Mouse (Mus musculus) ES-E14 (cell line): ENCODE data around the gene Mlc1.

Source experiments
- CHD2 ChIP-seq: IDR thresholded peaks from 2 replicates; pipeline ENCODE4 v1.6.1; 2014; ENCODE audit warnings: mild to moderate bottlenecking, low read depth, low read length, inconsistent platforms
- MAFK ChIP-seq: IDR thresholded peaks from 2 replicates; pipeline ENCODE4 v1.6.1; 2014; ENCODE audit warnings: mild to moderate bottlenecking, low read depth, low read length, inconsistent platforms; ENCODE audit not compliant: insufficient read depth
- ZC3H11A ChIP-seq: IDR thresholded peaks from 2 replicates; pipeline ENCODE4 v1.6.1; 2012; ENCODE audit warnings: low read depth, mild to moderate bottlenecking, inconsistent platforms, low read length, borderline replicate concordance
- ZNF384 ChIP-seq: IDR thresholded peaks from 2 replicates; pipeline ENCODE4 v1.6.1; 2012; ENCODE audit warnings: low read depth, low read length, inconsistent platforms

GRCm38 (mm10) chr15:88972300-88972699 is 6.5 kb downstream of the Mlc1 start:
- TF ChIP-seq CHD2 (no peak), MAFK (no peak), ZNF384 (no peak), ZC3H11A (no peak)
